Mouse (Mus musculus): Measurements from ENCODE around the gene Hdac4. TPM values are rescaled to one million over a fixed set of nuclear protein-coding genes. Genes with fewer than 3 reads are reported as not detected.

The Hdac4 gene
- total RNA-seq, 2 experiments from 2014 or later, result 111 to 112 TPM

GRCm38 (mm10) chr1:92000226-92000625, 195.3 kb downstream of the Hdac4 start:
- intact Hi-C loops (cut with DNase I), result no loop called here
- DNase-seq (ENCODE audit: low spot score in 2 of 2), result no peak

GRCm38 (mm10) chr1:91993658-91994165, 201.8 kb downstream of the Hdac4 start:
- intact Hi-C loops (cut with DNase I), result no loop called here
- DNase-seq (ENCODE audit: low spot score in 2 of 2), result no peak

- DNase-seq (ENCODE audit: low spot score in 2 of 2), result no peak
- intact Hi-C loops (cut with DNase I), result no loop called here
Observed at GRCm38 (mm10) chr1:91992652-91993051, 202.8 kb downstream of the Hdac4 start.

- intact Hi-C loops (cut with DNase I), result no loop called here
- DNase-seq (ENCODE audit: low spot score in 2 of 2), result no peak
Observed at GRCm38 (mm10) chr1:91991597-91991996, 203.9 kb downstream of the Hdac4 start.

GRCm38 (mm10) chr1:91990852-91991251, 204.6 kb downstream of the Hdac4 start:
- intact Hi-C loops (cut with DNase I), result no loop called here
- no peak for DNase-seq (ENCODE audit: low spot score in 2 of 2)

GRCm38 (mm10) chr1:91988866-91989265, 206.6 kb downstream of the Hdac4 start:
- intact Hi-C loops (cut with DNase I), result loop anchor here (5.0 kb wide), 1 partner anchor 463 kb away; no protein-coding TSS in a partner anchor
- no peak for DNase-seq (ENCODE audit: low spot score in 2 of 2)

- peak; percentile 49 to 78 for DNase-seq (ENCODE audit: low spot score in 2 of 2)
- intact Hi-C loops (cut with DNase I), result loop anchor here (5.0 kb wide), 1 partner anchor 465 kb away; no protein-coding TSS in a partner anchor
Observed at GRCm38 (mm10) chr1:91987431-91987830, 208.1 kb downstream of the Hdac4 start.

GRCm38 (mm10) chr1:91985783-91986182, 209.7 kb downstream of the Hdac4 start:
- no peak for DNase-seq (ENCODE audit: low spot score in 2 of 2)
- intact Hi-C loops (cut with DNase I), result loop anchor here (5.0 kb wide), 1 partner anchor 467 kb away; no protein-coding TSS in a partner anchor

GRCm38 (mm10) chr1:91984507-91984906, 211.0 kb downstream of the Hdac4 start:
- no peak for DNase-seq (ENCODE audit: low spot score in 2 of 2)

GRCm38 (mm10) chr1:91981381-91981780, 214.1 kb downstream of the Hdac4 start:
- DNase-seq (ENCODE audit: low spot score in 2 of 2), result peak in 1 of 2 experiments; percentile 32
- intact Hi-C loops (cut with DNase I), result no loop called here

More at GRCm38 (mm10) chr1:91984507-91984906, 211.0 kb downstream of the Hdac4 start:
- intact Hi-C loops (cut with DNase I), result no loop called here

- intact Hi-C loops (cut with DNase I), result no loop called here
- no peak for DNase-seq (ENCODE audit: low spot score in 2 of 2)
Observed at GRCm38 (mm10) chr1:91978443-91978842, 217.1 kb downstream of the Hdac4 start.

- intact Hi-C loops (cut with DNase I), result loop anchor here (5.0 to 10.0 kb wide), 2 partner anchors 214 to 447 kb away; no protein-coding TSS in a partner anchor
- DNase-seq (ENCODE audit: low spot score in 2 of 2), result peak; percentile 40 to 68
Observed at GRCm38 (mm10) chr1:91968710-91969379, 226.7 kb downstream of the Hdac4 start.

- intact Hi-C loops (cut with DNase I), result loop anchor here (5.0 to 10.0 kb wide), 2 partner anchors 212 to 445 kb away; no protein-coding TSS in a partner anchor
- DNase-seq (ENCODE audit: low spot score in 2 of 2), result peak in 1 of 2 experiments; percentile 44
Observed at GRCm38 (mm10) chr1:91967041-91967440, 228.5 kb downstream of the Hdac4 start.

GRCm38 (mm10) chr1:91964486-91965335, 230.8 kb downstream of the Hdac4 start:
- peak in 1 of 2 experiments; percentile 30 for DNase-seq (ENCODE audit: low spot score in 2 of 2)
- intact Hi-C loops (cut with DNase I), result loop anchor here (5.0 to 10.0 kb wide), 3 partner anchors 210 to 442 kb away; no protein-coding TSS in a partner anchor

GRCm38 (mm10) chr1:91962256-91962655, 233.2 kb downstream of the Hdac4 start:
- intact Hi-C loops (cut with DNase I), result loop anchor here (5.0 to 10.0 kb wide), 2 partner anchors 207 to 400 kb away; no protein-coding TSS in a partner anchor
- no peak for DNase-seq (ENCODE audit: low spot score in 2 of 2)

GRCm38 (mm10) chr1:91961231-91961630, 234.3 kb downstream of the Hdac4 start:
- intact Hi-C loops (cut with DNase I), result loop anchor here (5.0 to 10.0 kb wide), 2 partner anchors 206 to 401 kb away; no protein-coding TSS in a partner anchor
- DNase-seq (ENCODE audit: low spot score in 2 of 2), result no peak

GRCm38 (mm10) chr1:91959891-91960290, 235.6 kb downstream of the Hdac4 start:
- intact Hi-C loops (cut with DNase I), result loop anchor here (5.0 to 10.0 kb wide), 2 partner anchors 205 to 402 kb away; no protein-coding TSS in a partner anchor
- peak in 1 of 2 experiments; percentile 28 for DNase-seq (ENCODE audit: low spot score in 2 of 2)

GRCm38 (mm10) chr1:91959044-91959443, 236.5 kb downstream of the Hdac4 start:
- intact Hi-C loops (cut with DNase I), result no loop called here
- DNase-seq (ENCODE audit: low spot score in 2 of 2), result no peak

GRCm38 (mm10) chr1:91956229-91956628, 239.3 kb downstream of the Hdac4 start:
- no peak for DNase-seq (ENCODE audit: low spot score in 2 of 2)
- intact Hi-C loops (cut with DNase I), result no loop called here

GRCm38 (mm10) chr1:91954954-91955353, 240.5 kb downstream of the Hdac4 start:
- DNase-seq (ENCODE audit: low spot score in 2 of 2), result no peak
- intact Hi-C loops (cut with DNase I), result no loop called here

Data from left cerebral cortex, postnatal 25 days (tissue).